Mouse (Mus musculus) cerebellum, adult 9-10 months (tissue): Measurements from ENCODE around the gene Mmrn2.
"Not testable (repeated sequence)": the region's sequence is repeated elsewhere in the genome, so short reads cannot be mapped to it uniquely, and the experiment has no call there.

Experiments used
- DNase-seq: peaks from one replicate; pipeline ENCODE4 v3.0.0; 2022

Mmrn2 gene

GRCm38 (mm10) chr14:34410716-34411115 is 35.5 kb downstream of the Mmrn2 start:
- DNase-seq = no peak

DNA sequence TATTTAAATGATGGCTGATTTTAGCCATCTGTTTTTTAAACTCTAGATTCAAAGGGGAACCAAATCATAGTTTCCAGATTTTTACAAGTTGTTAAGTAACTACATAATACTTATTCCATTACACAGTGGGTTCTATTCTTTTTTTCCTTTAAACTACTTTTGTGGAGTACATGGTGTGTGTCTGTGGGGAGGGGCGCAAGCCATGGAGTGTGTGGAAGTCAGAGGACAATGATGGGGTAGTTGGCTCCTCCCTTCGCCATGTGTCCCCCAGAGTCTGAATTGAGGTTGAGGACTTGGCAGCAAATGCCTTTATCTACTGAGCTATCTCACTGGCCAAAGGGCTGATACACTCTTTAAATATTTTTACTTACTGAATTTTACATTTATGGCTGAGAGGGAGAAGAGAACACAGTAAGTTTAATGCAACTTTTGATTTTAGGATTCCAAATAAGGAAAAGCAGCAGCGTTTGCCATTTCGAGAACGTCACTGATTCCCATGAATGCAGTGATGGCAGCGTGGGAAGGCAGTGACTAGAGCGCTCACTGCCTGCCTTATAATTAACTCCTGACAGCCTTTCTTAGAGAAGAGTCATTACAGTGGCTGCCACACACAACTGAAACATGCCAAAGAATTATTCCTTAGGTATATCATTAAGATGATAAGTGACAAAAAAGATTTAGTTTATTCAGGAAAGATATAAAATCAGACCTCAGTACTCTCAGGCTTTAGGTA is 37.1 kb downstream of the Mmrn2 start:
- DNase-seq = no peak

DNA sequence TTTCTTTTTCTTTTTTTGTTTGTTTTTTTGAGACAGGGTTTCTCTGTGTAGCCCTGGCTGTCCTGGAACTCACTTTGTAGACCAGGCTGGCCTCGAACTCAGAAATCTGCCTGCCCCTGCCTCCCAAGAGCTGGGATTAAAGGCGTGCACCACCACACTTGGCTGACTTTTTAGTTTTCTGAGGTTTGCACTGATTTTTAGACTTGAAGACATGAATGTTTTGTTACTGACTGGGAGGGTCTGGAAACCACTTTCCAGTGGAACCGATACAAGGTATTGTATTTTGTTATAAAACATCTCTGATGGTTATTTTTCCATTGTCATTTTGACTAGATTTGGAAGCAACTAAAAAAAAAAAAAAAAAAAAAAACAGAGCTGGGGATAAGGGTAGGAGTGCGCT is 41.7 kb downstream of the Mmrn2 start:
- DNase-seq = not testable (repeated sequence)

- DNase-seq = no peak
Measured at GRCm38 (mm10) chr14:34417501-34417900, 42.2 kb downstream of the Mmrn2 start.

DNA sequence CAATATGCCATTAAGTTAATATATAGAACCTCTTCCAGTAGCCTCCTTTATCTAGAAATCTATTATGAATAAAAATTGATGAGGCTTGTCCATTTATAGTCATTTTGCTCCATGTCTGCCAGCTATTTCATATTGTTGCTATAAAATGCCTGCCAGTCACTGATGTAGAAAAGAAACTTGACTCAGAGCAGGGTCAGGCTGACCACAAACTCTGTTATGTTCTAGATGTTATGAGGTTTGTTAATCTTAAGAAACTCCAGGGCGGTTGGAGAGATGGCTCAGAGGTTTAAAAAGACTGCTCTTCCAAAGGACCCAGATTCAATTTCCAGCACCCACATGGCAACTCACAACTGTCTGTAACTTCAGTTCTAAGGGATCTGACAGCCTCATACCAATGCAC is 45.8 kb downstream of the Mmrn2 start:
- DNase-seq = no peak

- DNase-seq = no peak
Measured at GRCm38 (mm10) chr14:34428274-34428673, 53.0 kb downstream of the Mmrn2 start.

- DNase-seq = no peak
Measured at GRCm38 (mm10) chr14:34429069-34429468, 53.8 kb downstream of the Mmrn2 start.

DNA sequence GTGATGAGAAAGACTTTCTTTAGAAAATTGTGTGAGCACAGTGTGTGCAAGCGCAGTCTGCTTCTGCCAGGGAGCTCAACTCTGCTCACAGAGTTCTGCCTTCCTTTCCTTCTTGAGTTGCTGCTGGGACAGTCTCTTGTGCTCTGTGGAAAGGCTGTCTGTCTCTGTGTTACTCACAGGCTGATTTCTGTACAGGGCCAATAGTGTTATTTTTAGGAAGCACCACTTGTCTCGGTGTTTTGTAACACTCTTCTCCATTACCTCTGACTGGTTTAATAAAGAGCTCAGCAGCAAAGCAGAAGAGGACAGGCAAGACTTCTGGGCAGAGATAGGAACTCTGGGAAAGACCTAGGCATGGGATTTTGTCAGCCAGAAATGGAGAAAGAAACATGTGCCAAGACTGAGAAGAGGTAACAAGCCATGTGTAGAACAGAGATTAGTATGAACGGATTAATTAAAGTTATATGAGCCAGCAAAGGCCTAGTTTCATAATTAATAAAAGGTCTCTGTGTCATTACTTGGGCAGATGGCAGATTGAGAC is 65.3 kb downstream of the Mmrn2 start:
- no peak for DNase-seq

DNA sequence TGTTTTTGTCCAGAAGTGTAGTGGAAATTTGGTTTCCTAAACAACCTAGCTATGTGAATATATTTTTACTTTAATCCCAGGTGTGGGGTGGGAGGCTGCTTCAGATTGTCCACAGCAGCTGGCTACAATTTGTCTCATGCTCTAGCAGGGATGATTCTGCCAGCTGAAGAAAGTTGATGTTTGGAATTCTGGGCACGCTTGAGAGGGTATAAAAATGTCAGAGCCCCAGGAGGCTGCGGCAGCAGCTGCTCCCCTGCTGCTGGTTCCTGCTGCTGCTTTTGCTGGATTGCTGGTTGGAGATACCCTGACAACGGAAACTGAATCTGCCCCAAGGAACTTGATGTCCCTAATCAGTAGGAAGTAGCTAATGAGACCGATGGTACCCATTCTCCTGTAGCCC is 67.3 kb downstream of the Mmrn2 start:
- DNase-seq = no peak

- no peak for DNase-seq
Measured at GRCm38 (mm10) chr14:34444368-34444767, 69.1 kb downstream of the Mmrn2 start.

- DNase-seq = no peak
Measured at GRCm38 (mm10) chr14:34444924-34445323, 69.7 kb downstream of the Mmrn2 start.

DNA sequence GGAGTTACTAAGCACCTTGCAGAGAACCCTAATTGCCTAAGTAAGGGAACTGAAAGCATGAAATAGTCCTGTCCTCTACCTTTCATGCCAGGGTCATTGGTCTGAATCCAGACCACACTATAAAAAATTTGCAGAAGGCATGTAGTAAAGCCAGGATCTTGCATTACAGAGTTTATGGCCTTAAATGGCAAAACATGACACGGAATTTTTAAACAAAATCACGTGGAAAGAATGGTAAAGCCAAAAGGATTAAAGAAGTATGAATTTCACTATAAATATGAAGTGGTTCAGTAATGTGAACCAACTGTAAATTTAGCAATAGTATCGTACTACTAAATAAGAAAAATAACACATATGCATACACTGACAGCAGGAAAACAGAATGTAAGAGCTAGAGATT is 70.1 kb downstream of the Mmrn2 start:
- no peak for DNase-seq

- no peak for DNase-seq
Measured at GRCm38 (mm10) chr14:34446624-34447023, 71.4 kb downstream of the Mmrn2 start.

- no peak for DNase-seq
Measured at GRCm38 (mm10) chr14:34447659-34448058, 72.4 kb downstream of the Mmrn2 start.

GRCm38 (mm10) chr14:34448398-34448797 is 73.1 kb downstream of the Mmrn2 start:
- no peak for DNase-seq

GRCm38 (mm10) chr14:34449807-34450206 is 74.5 kb downstream of the Mmrn2 start:
- DNase-seq = no peak

- DNase-seq = no peak
Measured at GRCm38 (mm10) chr14:34450451-34450850, 75.2 kb downstream of the Mmrn2 start.

- DNase-seq = no peak
Measured at GRCm38 (mm10) chr14:34451872-34452271, 76.6 kb downstream of the Mmrn2 start.

- no peak for DNase-seq
Measured at GRCm38 (mm10) chr14:34453648-34454047, 78.4 kb downstream of the Mmrn2 start.
